8 mouse cellular contexts compared by ENCODE assay signal in the genomic region with DNA sequence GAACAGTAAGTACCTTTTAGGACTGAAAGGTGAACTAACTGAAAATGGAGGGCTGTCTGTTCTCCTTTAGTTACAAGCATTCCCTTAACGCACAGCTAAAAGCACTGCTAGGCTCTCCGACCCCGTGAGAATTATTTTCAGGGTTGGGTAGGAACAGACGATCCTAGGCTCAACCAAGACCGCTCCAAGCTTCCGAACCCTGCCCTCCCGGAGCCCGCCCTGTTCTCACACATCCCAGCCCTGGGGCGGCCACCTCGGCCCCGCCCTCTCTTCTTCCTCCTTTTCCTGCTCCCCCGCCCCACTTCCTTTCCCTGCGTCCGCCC. TPM values are rescaled to one million over a fixed set of nuclear protein-coding genes. Genes with fewer than 3 reads are reported as not detected.
DNase-seq lines count a peak whose midpoint lies in the region; ATAC-seq and TF ChIP-seq lines count a peak whose summit lies in the region.

A gene (plus strand): TSS at position 307 of the 323 bp plus-strand sequence.

- no peaks in the 10 kb centered on the region for H3K36me3 ChIP-seq in spleen, adult 2 months (ENCODE audit: control insufficient read depth, insufficient read depth, low read length)
- H3K36me3 ChIP-seq in embryonic facial prominence, embryonic 11.5 days (replicated peaks; ENCODE audit: control insufficient read depth, insufficient read depth, low read depth, low read length) = no peaks in the 10 kb centered on the region
- no peaks in the 10 kb centered on the region for H3K36me3 ChIP-seq in heart, embryonic 11.5 days (ENCODE audit: control insufficient read depth, insufficient read depth, low read length)
- peaks cover 7% of the 10 kb centered on the region for H3K36me3 ChIP-seq in midbrain, embryonic 13.5 days

- H3K9ac ChIP-seq in embryonic facial prominence, embryonic 11.5 days (replicated peaks; ENCODE audit: low read length) = peak within 1 kb of the TSS; percentile 92
- peak within 1 kb of the TSS; percentile 97 for H3K9ac ChIP-seq in heart, embryonic 11.5 days (ENCODE audit: low read depth, low read length)
- peak within 1 kb of the TSS; percentile 89 for H3K9ac ChIP-seq in midbrain, embryonic 13.5 days (replicated peaks)

- peak within 1 kb of the TSS; percentile 97 for H3K27ac ChIP-seq in spleen, adult 2 months (ENCODE audit: insufficient read depth, low read length)
- H3K27ac ChIP-seq in embryonic facial prominence, embryonic 11.5 days (replicated peaks; ENCODE audit: low read depth, low read length) = peak within 1 kb of the TSS; percentile 85
- H3K27ac ChIP-seq in heart, embryonic 11.5 days (ENCODE audit: low read depth, low read length) = peak within 1 kb of the TSS; percentile 97
- H3K27ac ChIP-seq in midbrain, embryonic 13.5 days = peak within 1 kb of the TSS; percentile 95

- peak within 1 kb of the TSS; percentile 67 for H3K4me2 ChIP-seq in embryonic facial prominence, embryonic 11.5 days (ENCODE audit: low read depth, low read length)
- H3K4me2 ChIP-seq in heart, embryonic 11.5 days = peak within 1 kb of the TSS; percentile 82
- peak within 1 kb of the TSS; percentile 74 for H3K4me2 ChIP-seq in midbrain, embryonic 13.5 days (replicated peaks)

- TF ChIP-seq POLR2A in spleen, adult 2 months (IDR thresholded peaks at IDR 0.05; ENCODE audit: low read depth, low read length) = no peak

- H3K4me1 ChIP-seq in spleen, adult 2 months (ENCODE audit: control insufficient read depth, insufficient read depth, insufficient read length) = peaks cover 6% of the 10 kb centered on the region; the same call in 1 of the 2 replicates
- no peaks in the 10 kb centered on the region; the same call in 1 of the 2 replicates for H3K4me1 ChIP-seq in embryonic facial prominence, embryonic 11.5 days (ENCODE audit: control insufficient read depth, insufficient read depth, low read length)
- H3K4me1 ChIP-seq in heart, embryonic 11.5 days (ENCODE audit: control insufficient read depth, insufficient read depth, low read length) = peaks cover 14% of the 10 kb centered on the region
- peaks cover 37% of the 10 kb centered on the region for H3K4me1 ChIP-seq in midbrain, embryonic 13.5 days (replicated peaks)

- no peaks in the 10 kb centered on the region for H3K9me3 ChIP-seq in embryonic facial prominence, embryonic 11.5 days (replicated peaks; ENCODE audit: control insufficient read depth, low read length)
- H3K9me3 ChIP-seq in heart, embryonic 11.5 days (replicated peaks; ENCODE audit: control insufficient read depth, low read length) = no peaks in the 10 kb centered on the region
- no peaks in the 10 kb centered on the region for H3K9me3 ChIP-seq in midbrain, embryonic 13.5 days

- no peak for TF ChIP-seq CTCF in spleen, adult 2 months (IDR thresholded peaks at IDR 0.05; ENCODE audit: extremely low read depth, insufficient read depth, insufficient read length, insufficient replicate concordance)

- no peak for ATAC-seq in embryonic facial prominence, embryonic 11.5 days (replicated peaks; ENCODE audit: insufficient number of reproducible peaks, low FRiP score, low TSS enrichment, low read depth)
- no peak for ATAC-seq in heart, embryonic 11.5 days (replicated peaks; ENCODE audit: insufficient number of reproducible peaks, low FRiP score, low TSS enrichment)
- ATAC-seq in midbrain, embryonic 13.5 days = no peak

- no peak for DNase-seq in spleen, adult 2 months (ENCODE audit: low read depth in 1 of 2, low spot score in 2 of 2)
- DNase-seq in spleen, adult 18-20 months = no peak
- no peak for DNase-seq in embryonic facial prominence, embryonic 11.5 days (ENCODE audit: low spot score)
- no peak for DNase-seq in layer of hippocampus, postnatal 25 days (ENCODE audit: extremely low spot score in 1 of 2, low spot score in 1 of 2)
- DNase-seq in cerebellum, adult 9-11 months = no peak
- DNase-seq in right cerebral cortex, adult 18-20 months = no peak

- H3K4me3 ChIP-seq in spleen, adult 2 months (ENCODE audit: extremely low read depth, insufficient read depth, insufficient read length) = peak within 1 kb of the TSS; percentile 96
- peak within 1 kb of the TSS; percentile 73 for H3K4me3 ChIP-seq in embryonic facial prominence, embryonic 11.5 days (ENCODE audit: low read depth, low read length)
- H3K4me3 ChIP-seq in heart, embryonic 11.5 days (ENCODE audit: low read depth, low read length) = peak within 1 kb of the TSS; percentile 97
- H3K4me3 ChIP-seq in midbrain, embryonic 13.5 days (replicated peaks) = peak within 1 kb of the TSS; percentile 83

- no peaks in the 10 kb centered on the region for H3K27me3 ChIP-seq in spleen, adult 2 months (ENCODE audit: control insufficient read depth, insufficient read depth, low read length)
- H3K27me3 ChIP-seq in embryonic facial prominence, embryonic 11.5 days (ENCODE audit: control insufficient read depth, insufficient read depth, low read length) = no peaks in the 10 kb centered on the region
- H3K27me3 ChIP-seq in heart, embryonic 11.5 days (ENCODE audit: control insufficient read depth, insufficient read depth, low read length) = no peaks in the 10 kb centered on the region
- H3K27me3 ChIP-seq in midbrain, embryonic 13.5 days = no peaks in the 10 kb centered on the region

- 0% methylated on average over 14 of the region's 14 CpGs for WGBS in spleen, adult 2 months
- 0% methylated on average over 11 of the region's 14 CpGs for WGBS in embryonic facial prominence, embryonic 11.5 days
- WGBS in heart, embryonic 11.5 days (ENCODE audit: insufficient replicate concordance) = under 1% methylated on average over 14 of the region's 14 CpGs
- 0% methylated on average over 13 of the region's 14 CpGs for WGBS in midbrain, embryonic 13.5 days

RNA-seq across cellular contexts. Expression of the gene that starts here (rescaled TPM):
- 24.0 and 26.4 TPM in 2 replicates for polyA plus RNA-seq in spleen, adult 2 months (2012; rRNA removed)
- 332 and 344 TPM in 2 replicates for polyA plus RNA-seq in embryonic facial prominence, embryonic 11.5 days (2014; fragmentation: Nextera tagmentation; extraction: Ambion mirVana)
- 254 and 271 TPM in 2 replicates for polyA plus RNA-seq in heart, embryonic 11.5 days (2014; fragmentation: Nextera tagmentation; extraction: Ambion mirVana)
- total RNA-seq in layer of hippocampus, postnatal 25 days (2021) = 100 to 1,000 TPM; 506 to 588 TPM
- 401 and 431 TPM in 2 replicates for polyA plus RNA-seq in midbrain, embryonic 13.5 days (2015; fragmentation: Nextera tagmentation; extraction: Ambion mirVana)
